Mouse (Mus musculus) forebrain, embryonic 14.5 days (tissue): ENCODE data around the gene Pigq. TPM values are rescaled to one million over a fixed set of nuclear protein-coding genes. Genes with fewer than 3 reads are reported as not detected.
A peak's percentile ranks its signal among the peaks of the same experiment; 100 is the strongest.

Experiments
- ATAC-seq: fragments of 200-750 bp; cut with Nextera tagmentation; 2 replicates; pipeline ENCODE4 v1.8.0; 2017; ENCODE audit warnings: mild to moderate bottlenecking, moderate library complexity
- DNase-seq: peaks from one replicate; pipeline ENCODE4 v3.0.0-alpha.2; 2015; ENCODE audit warnings: low spot score
- H3K27ac ChIP-seq: fragments of 300-500 bp; sonication (generic); 2 replicates; pipeline ENCODE4 v1.5.1; 2014; ENCODE audit warnings: low read depth, mild to moderate bottlenecking, control low read depth, low read length, moderate library complexity
- H3K27me3 ChIP-seq: fragments of 300-500 bp; sonication (generic); replicated peaks from 2 replicates; pipeline ENCODE4 v1.6.1; 2014; ENCODE audit warnings: low read length, control low read depth, mixed read lengths; ENCODE audit not compliant: control insufficient read depth, insufficient read depth
- H3K36me3 ChIP-seq: fragments of 300-500 bp; sonication (generic); 2 replicates; pipeline ENCODE4 v1.6.1; 2014; ENCODE audit warnings: low read length, control low read depth; ENCODE audit not compliant: control insufficient read depth, insufficient read depth
- H3K4me1 ChIP-seq: fragments of 300-500 bp; sonication (generic); 2 replicates; pipeline ENCODE4 v1.6.1; 2014; ENCODE audit warnings: antibody characterized with exemption, low read length, control low read depth; ENCODE audit not compliant: control insufficient read depth, insufficient read depth
- H3K4me2 ChIP-seq: fragments of 300-500 bp; sonication (generic); 2 replicates; pipeline ENCODE4 v1.6.1; 2014; ENCODE audit warnings: mild to moderate bottlenecking, control low read depth, low read length
- H3K4me3 ChIP-seq: fragments of 300-500 bp; sonication (generic); 2 replicates; pipeline ENCODE4 v1.5.1; 2014; ENCODE audit warnings: low read depth, low read length, control low read depth
- H3K9ac ChIP-seq: fragments of 300-500 bp; sonication (generic); 2 replicates; pipeline ENCODE4 v1.6.1; 2014; ENCODE audit warnings: mild to moderate bottlenecking, low read length, control low read depth, moderate library complexity
- H3K9me3 ChIP-seq: fragments of 300-500 bp; sonication (generic); replicated peaks from 2 replicates; pipeline ENCODE4 v1.6.1; 2016; ENCODE audit warnings: low read length, control low read depth, mixed read lengths; ENCODE audit not compliant: control insufficient read depth
- WGBS: fragments of 180-500 bp; shearing (Covaris S2); extraction: QIAGEN DNeasy Blood & Tissue Kit; methylation state at CpG from one replicate; pipeline ENCODE4 v1.1.7; 2014; 5-methylcytosine and 5-hydroxymethylcytosine counted together
- polyA plus RNA-seq: library from polyadenylated mRNA; unstranded; fragments of >200 nt; fragmentation: Nextera tagmentation; extraction: Ambion mirVana; gene quantifications from 2 replicates; pipeline ENCODE4 v1.2.1, GENCODE M21; 2014

The Pigq gene
- polyA plus RNA-seq, result 49.5 and 52.6 TPM in 2 replicates

DNA sequence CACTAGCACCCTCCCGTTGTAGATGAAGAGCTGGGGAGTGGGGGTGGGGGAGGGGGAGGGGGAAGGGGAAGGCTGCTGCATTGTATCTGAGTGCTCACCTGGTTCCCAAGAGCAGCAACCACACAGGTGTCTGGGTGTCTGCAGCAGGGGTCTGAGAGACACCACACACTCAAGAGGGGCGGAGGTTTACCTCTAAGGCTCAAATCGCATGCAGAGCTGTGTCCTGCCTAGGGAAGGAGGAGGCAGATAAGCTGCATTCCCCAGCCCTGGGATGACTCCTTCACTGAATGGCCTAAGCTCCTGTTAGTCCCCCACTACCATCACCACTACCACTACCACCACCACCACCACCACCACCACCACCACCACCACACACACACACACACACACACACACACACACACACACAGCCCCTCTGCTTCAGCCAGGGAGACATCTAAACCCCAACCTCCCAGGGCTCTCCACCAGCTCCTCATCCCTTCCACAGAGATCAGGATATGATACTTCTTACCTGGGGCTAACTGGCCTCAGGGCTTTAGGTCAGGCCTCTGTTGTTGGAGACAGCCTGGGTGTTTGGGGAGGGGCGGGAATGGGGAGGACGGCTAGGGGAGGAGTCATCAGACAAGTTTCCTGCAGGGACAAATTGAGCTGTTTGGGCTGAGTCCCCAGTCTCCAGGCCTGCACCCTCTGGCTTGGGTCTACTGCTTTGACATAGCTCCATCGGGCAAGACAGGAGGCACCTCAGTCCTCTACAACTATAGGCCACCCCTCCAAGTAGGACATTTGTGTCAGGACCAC is at the start of gene Pigq, which contains the start of gene Nhlrc4:
TSS of gene Pigq (minus strand) at position 571 of the 798 bp plus-strand sequence.
TSS of gene Nhlrc4 (minus strand) at position 596 of the 798 bp plus-strand sequence.
- no peak within 1 kb of the TSS for H3K9ac ChIP-seq
- H3K27me3 ChIP-seq, result no peaks in the 10 kb centered on the region
- DNase-seq (no peak), ATAC-seq (no peak)
- H3K27ac ChIP-seq, result no peak within 1 kb of the TSS
- H3K4me1 ChIP-seq, result 0 out of 2 replicates have a peak, but pooled peaks cover 5% of the 10 kb centered on the region
- no peak within 1 kb of the TSS for H3K4me2 ChIP-seq
- H3K9me3 ChIP-seq, result no peaks in the 10 kb centered on the region
- no peak within 1 kb of the TSS for H3K4me3 ChIP-seq
- no peaks in the 10 kb centered on the region for H3K36me3 ChIP-seq
- WGBS, result 57% methylated on average over 6 of the region's 6 CpGs

DNA sequence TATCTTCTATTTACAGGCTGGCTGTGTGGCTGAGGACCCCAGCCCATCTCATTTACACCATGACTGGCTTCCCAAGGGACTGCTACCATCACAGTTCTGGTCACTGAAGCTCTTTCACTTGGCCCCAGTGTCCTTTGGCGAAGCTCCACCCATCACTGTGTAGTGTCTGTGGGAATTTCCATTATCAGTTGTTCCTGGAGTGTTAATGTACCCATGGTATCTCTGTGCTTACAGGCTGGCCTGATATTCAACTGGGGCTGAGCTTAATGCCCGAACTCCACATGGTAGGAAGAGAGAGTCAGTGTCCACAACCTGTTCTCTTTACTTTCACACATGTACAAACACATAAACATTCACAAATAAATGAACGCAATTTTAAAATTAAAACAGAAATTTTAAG is 48.8 kb upstream of the Pigq start:
- peaks cover 87% of the 10 kb centered on the region for H3K36me3 ChIP-seq
- no peak overlapping the region for H3K9ac ChIP-seq
- no peaks in the 10 kb centered on the region for H3K4me1 ChIP-seq
- 95% methylated on average over 3 of the region's 3 CpGs for WGBS
- H3K27ac ChIP-seq, result no peak overlapping the region
- H3K4me3 ChIP-seq, result no peak overlapping the region
- no peaks in the 10 kb centered on the region for H3K9me3 ChIP-seq
- H3K27me3 ChIP-seq, result no peaks in the 10 kb centered on the region
- no peak for ATAC-seq
- H3K4me2 ChIP-seq, result no peak overlapping the region
- DNase-seq, result no peak

DNA sequence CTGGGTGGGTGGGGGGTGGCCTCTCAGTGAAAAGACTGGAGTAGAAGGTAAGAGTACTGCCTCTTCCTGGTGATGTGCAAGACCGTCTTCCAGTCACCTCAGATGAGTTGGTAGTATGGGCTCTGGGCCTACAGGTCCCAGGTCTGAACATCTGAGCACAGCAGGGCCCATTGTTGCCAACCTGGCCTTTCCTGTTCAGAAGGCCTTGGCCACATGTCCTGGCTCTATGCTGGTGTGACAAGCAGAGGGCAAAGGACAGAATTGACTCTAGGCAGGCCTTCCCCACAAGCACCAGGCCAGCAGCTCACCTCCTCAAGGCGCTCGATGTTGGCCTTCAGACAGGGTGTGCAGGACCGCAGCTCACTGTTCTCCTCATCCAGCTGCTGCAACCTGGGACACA is 47.5 kb upstream of the Pigq start:
- WGBS, result 94% methylated on average over 4 of the region's 4 CpGs
- Histone ChIP-seq H3K9me3 (no peaks in the 10 kb centered on the region), H3K27me3 (no peaks in the 10 kb centered on the region), H3K4me3 (no peak overlapping the region), H3K27ac (no peak overlapping the region), H3K4me1 (no peaks in the 10 kb centered on the region), H3K36me3 (peaks cover 77% of the 10 kb centered on the region), H3K4me2 (no peak overlapping the region), H3K9ac (no peak overlapping the region)
- no peak for ATAC-seq
- DNase-seq, result no peak

DNA sequence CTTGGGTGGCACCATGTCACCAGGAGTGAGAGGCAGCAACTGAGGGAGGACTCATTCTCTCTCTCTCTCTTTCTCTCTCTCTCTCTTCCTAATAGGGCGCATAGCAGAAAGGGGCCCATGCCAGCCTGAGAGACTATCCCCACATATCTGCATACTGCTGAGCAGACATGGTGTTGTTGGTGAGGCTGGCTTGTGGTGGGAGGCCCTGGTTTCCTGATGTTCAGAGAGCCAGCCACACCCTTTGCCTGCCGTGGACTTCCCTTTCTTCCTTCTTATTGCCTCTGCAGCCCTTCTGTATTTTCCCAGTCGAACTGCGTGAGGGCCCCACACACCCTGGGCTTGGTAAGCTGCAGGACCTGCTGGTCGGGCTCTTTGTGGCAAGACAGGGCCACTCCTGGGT is 45.6 kb upstream of the Pigq start:
- H3K4me3 ChIP-seq, result no peak overlapping the region
- DNase-seq, result no peak
- ATAC-seq, result no peak
- no peaks in the 10 kb centered on the region for H3K9me3 ChIP-seq
- peaks cover 65% of the 10 kb centered on the region for H3K36me3 ChIP-seq
- no peak overlapping the region for H3K4me2 ChIP-seq
- H3K27ac ChIP-seq, result no peak overlapping the region
- H3K9ac ChIP-seq, result no peak overlapping the region
- 0 out of 2 replicates have a peak, but pooled peaks cover 2% of the 10 kb centered on the region for H3K4me1 ChIP-seq
- H3K27me3 ChIP-seq, result no peaks in the 10 kb centered on the region
- WGBS, result 98% methylated on average over 5 of the region's 5 CpGs

DNA sequence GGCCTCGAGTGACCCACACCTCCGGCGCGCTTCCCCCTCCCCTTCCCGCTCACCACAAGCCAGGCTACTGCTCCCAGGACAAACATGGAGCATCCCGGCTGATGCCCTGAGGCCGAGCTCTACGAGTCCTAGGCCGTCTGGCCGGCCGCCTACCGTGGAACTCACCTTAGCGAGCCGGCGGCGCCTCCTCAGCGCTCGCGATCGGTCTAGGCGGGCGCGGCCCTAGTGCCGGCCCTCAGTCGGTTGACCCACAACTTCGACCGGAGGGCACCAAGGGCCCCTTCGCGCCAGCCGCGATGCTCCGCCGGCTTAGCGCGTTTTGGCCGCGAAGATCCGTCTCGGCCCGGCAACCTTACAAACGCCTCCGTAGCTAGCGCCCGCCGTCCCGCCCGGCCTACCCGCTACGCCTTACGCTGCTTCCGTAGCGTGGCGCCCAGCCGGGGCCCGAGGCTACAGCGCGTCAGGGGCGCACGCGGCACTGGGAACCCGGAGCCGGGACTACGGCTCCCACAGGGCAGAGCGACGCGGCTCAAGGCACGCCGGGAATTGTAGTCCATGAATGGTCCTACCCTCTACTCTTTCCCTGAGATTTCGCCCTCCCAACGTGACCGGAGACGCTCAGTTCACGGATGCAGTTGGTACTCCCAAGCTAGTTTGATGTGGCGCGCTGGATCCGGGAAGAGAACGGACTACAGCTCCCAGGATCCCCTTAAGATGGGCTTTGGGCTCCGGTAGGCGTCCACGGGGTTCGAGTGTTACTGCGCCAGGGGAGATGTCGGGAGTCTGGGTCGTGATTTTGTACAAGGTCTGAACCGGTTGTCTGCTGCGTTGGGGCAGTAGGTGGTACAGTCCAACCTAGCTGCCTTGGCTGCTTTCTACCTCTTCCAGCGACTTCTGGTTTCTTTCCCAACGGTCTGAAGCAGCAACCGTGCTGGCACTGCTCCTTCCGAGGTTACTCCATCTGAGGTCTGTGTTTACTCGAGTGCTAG is 40.9 kb upstream of the Pigq start, which contains the start of gene Capn15:
TSS of gene Capn15 (minus strand) at position 491 of the 989 bp plus-strand sequence.
- Histone ChIP-seq H3K27me3 (no peaks in the 10 kb centered on the region), H3K4me3 (peak within 1 kb of the TSS; percentile 90), H3K27ac (peak within 1 kb of the TSS; percentile 84), H3K4me1 (peaks cover 13% of the 10 kb centered on the region; the same call in 1 of the 2 replicates), H3K9me3 (no peaks in the 10 kb centered on the region), H3K4me2 (peak within 1 kb of the TSS; percentile 60), H3K36me3 (peaks cover 22% of the 10 kb centered on the region), H3K9ac (peak within 1 kb of the TSS; percentile 90)
- DNase-seq, result peak; percentile 99
- WGBS, result under 1% methylated on average over 87 of the region's 91 CpGs
- peak; percentile 100 for ATAC-seq

DNA sequence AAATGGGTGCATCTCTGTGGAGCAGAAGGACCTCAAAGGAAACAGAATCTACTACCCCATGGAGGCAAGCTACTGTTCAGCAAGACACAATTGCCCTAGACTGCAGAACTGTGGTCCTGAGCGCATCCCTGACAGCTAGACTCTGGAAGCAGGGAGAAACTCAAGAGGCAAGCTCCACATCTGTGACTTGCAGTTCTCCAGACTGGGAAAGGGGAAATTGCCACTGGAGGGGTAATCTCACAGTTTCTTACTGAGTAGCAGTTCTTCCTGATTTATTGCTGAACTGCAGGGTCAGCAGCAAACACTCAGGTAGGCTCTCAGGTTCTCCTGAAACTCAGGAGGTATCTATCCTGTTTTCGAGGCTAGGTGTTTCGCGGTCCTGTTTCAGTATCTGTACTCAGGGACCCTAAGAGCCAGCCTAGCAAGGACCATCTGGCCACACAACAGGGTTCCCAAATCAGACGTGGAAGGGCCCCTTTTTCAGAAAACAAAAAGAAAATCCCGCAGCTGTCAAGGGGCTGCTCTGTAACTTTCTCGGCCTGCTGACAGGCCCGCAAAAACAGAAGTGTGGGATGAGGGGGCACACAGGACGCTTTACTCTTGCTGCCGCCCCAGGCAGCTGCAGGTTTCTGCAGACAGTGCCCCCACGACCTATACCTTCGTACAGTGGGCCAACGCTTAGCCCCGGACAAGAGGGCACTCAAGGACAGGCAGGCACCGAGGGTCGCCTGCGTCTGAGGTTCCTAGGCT is 40.0 kb upstream of the Pigq start:
- Histone ChIP-seq H3K9me3 (no peaks in the 10 kb centered on the region), H3K4me2 (peak overlapping the region; percentile 60), H3K36me3 (peaks cover 13% of the 10 kb centered on the region), H3K9ac (peak overlapping the region; percentile 90), H3K4me1 (peaks cover 13% of the 10 kb centered on the region; the same call in 1 of the 2 replicates), H3K27me3 (no peaks in the 10 kb centered on the region), H3K4me3 (peak overlapping the region; percentile 90), H3K27ac (peak overlapping the region; percentile 84)
- 12% methylated on average over 17 of the region's 17 CpGs for WGBS
- no peak for ATAC-seq
- DNase-seq, result peak; percentile 4

DNA sequence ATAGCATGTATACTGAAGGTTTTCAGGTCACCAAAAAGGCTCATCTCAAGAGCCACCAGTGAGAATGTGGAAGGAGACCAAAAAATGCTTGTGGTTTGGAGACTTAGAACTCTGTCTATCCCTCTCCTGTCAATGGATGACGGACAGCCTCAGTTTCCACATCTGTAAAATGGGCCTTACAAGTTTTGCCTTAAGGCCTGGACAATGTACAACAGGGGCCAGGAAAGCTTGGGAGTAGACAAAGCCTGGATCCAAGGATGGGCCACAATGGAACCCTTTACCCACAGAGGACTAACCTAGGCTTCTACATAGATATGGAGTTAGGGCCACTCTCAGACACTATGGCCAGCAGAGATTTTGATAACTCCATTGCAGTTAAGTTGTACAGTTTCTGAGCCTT is 39.3 kb upstream of the Pigq start:
- Histone ChIP-seq H3K4me1 (peaks cover 13% of the 10 kb centered on the region; the same call in 1 of the 2 replicates), H3K27me3 (no peaks in the 10 kb centered on the region), H3K4me2 (peak overlapping the region; percentile 60), H3K4me3 (peak overlapping the region; percentile 90; the same call in 1 of the 2 replicates), H3K36me3 (peaks cover 8% of the 10 kb centered on the region), H3K9ac (peak overlapping the region; percentile 90), H3K9me3 (no peaks in the 10 kb centered on the region), H3K27ac (no peak overlapping the region)
- ATAC-seq (no peak), DNase-seq (no peak)
- WGBS, result 97% methylated on average over 1 of the region's 1 CpGs

DNA sequence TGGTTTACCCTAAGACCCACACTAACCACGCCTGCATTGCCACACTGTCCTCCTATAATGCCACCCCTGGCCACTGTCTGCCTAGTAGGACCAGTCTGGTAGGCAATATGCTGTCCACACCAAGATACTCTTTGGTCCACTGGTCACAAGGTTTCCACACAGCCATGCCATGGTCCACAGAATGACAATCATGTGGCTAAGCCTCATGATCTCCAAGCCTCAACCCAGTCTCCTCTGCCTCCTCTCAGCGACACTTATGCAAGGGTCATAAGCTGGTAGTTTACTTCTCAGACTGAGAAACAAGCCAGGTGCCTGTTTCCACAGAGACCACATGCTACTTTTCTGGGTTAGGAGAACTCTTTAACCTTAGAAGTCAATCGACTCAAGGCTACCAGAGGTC is 38.2 kb upstream of the Pigq start:
- H3K27me3 ChIP-seq, result no peaks in the 10 kb centered on the region
- peaks cover 13% of the 10 kb centered on the region; the same call in 1 of the 2 replicates for H3K4me1 ChIP-seq
- H3K4me2 ChIP-seq, result no peak overlapping the region
- DNase-seq (no peak), ATAC-seq (no peak)
- H3K9ac ChIP-seq, result no peak overlapping the region
- H3K27ac ChIP-seq, result no peak overlapping the region
- H3K4me3 ChIP-seq, result no peak overlapping the region
- 99% methylated on average over 3 of the region's 3 CpGs for WGBS
- no peaks in the 10 kb centered on the region; the same call in 1 of the 2 replicates for H3K36me3 ChIP-seq
- H3K9me3 ChIP-seq, result no peaks in the 10 kb centered on the region
